Mouse (Mus musculus) thymus, adult 18-20 months (tissue): ENCODE data around the gene Tnf.
"Not testable (repeated sequence)": the region's sequence is repeated elsewhere in the genome, so short reads cannot be mapped to it uniquely, and the experiment has no call there.

Source experiments
- DNase-seq, 2 experiments: peaks; one replicate each; pipeline ENCODE4 v3.0.0; 2022; ENCODE audit warnings: mixed read lengths in 2 of 2

Gene Tnf

DNA sequence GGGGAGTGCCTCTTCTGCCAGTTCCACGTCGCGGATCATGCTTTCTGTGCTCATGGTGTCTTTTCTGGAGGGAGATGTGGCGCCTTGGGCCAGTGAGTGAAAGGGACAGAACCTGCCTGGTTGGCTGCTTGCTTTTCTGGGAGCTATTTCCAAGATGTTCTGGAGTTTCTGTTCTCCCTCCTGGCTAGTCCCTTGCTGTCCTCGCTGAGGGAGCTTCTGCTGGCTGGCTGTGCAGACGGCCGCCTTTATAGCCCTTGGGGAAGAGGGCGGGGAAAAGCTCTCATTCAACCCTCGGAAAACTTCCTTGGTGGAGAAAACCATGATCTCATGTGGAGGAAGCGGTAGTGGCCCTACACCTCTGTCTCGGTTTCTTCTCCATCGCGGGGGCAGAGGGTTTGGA is at the start of gene Tnf:
Gene Tnf, minus strand, starts transcription at position 221 of the 400 bp plus-strand sequence.
- DNase-seq: peak in 1 of 2 experiments; percentile 38

DNA sequence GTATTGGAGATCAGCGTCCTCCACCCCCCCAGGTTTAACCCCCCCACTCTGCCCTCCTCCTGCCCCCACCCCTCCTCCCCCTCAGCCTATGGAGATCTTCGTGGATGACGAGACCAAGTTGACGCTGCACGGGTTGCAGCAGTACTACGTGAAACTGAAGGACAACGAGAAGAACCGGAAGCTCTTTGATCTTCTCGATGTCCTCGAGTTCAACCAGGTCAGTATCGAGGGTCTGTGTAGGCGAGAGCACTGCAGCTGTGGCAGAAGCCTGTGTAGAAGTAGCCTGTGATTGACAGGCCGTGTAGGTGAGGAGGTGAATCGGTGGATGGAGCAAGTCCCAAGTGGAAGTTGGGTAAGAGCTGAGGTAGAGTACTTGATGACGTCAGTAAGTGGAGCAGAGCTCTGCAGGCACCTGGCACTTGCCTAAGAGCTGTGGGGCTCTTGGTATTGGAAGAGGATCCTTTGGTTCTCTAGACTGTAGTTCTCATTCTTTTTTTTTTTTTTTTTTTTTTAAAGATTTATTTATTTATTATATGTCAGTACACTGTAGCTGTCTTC is 49.4 kb upstream of the Tnf start:
- no peak for DNase-seq

DNA sequence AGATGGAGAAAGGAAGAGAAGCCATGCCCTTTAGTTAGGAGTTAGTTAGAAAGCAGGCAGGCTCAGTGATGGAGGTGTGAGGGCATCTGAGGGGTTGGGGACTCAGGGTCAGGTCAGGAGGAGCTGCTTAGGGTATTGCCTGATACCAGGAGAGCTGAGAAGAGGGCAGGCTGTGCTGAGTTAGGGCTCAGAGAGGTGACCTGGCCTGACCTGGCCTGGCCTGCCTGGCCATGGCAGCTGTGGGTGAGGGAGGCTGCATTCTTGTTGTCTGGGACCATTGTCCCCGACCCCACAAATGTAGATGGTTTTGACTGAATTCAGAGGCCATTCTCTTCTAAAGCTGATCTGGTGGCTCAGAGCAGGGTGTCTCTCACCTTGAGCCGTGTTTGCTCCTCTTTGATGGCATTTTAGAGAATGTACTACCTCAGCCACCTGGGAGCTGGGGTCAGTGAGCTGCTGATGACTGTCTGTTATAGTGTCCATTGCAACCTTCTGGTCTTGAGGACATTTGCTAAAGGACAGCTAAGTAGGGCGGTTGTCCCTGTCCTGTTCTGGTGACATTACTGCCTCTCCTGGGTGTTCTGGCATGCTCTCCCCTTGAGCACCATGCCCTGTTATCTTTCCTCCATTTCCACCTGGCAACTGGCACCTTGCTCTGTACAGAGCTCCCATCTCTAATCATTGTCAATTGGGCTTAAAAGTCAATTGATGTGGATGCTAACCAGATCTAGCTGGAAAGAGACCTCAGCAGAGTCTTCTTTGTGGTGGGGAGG is 48.7 kb upstream of the Tnf start:
- no peak for DNase-seq

DNA sequence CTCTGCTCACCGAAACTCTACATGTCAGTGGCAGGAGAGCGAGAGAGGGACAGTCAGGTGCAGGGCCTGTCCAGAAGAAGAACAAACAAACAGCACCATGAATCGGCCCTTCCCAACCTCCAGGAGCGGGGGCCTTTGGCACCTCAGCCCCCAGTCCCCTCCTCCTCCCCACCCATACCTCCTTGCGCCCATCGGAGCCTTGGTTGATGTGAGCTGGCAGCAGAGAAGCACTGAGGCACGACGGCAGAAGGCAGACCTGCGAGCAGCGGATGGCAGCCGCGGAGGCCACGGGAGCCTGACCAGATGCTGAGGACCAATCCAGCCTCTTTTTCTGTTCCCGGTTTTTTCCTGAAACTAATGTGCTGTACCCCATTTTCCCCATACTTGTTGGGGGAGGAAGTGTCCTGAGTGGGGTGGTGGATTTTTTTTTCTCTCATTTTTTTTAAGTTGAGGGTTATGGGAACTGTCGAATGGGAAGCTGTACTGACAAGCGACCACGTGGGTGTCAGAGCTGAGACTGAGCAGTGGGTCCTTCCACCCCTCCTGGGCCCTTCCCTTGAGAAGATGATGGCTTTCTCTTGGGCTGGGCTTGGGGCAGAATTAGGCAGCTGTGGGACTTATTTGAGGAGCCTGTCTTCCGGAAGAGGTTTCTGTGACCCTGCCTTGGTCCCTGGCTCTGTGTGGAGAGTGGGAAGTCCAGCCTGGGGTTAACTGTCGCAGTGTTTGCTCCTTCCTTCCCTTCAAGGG is 47.8 kb upstream of the Tnf start:
- DNase-seq: no peak

DNA sequence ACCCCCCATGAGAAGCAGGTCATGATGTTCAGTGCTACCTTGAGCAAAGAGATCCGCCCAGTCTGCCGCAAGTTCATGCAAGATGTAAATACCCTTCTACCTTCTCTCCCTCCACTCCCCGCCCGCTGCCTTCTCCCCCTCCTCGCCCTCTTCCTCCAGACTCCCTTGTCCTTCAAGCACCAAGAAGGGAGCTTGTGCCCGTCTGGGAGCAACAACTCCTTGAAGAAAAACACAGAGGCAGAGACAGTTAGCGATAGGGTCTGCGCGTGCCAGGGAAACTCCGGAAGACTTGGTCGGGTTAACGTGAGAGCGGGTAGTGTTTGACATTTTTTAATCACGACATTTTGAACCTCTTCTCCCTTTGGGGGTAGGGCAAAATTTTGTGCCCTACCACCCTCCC is 47.2 kb upstream of the Tnf start:
- DNase-seq: no peak

DNA sequence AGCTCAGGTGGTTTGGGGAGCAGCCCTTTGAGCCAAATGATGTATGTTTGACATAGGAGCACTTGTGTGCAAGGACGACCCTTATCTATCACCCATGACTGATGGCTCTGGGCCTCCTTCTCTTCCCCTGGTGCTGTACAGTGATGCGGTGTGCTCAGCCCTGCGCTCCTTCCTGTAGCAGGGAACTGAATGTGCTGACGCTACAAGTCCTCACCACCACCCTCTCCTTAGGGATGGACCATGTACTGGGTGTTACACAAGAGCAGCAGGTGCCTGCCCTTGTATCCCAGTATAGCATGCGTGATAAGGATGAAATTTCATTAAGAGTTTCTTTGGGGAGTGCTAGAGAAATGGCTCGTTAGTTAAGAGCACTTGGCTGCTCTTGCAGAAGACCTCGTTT is 45.3 kb upstream of the Tnf start:
- no peak for DNase-seq

DNA sequence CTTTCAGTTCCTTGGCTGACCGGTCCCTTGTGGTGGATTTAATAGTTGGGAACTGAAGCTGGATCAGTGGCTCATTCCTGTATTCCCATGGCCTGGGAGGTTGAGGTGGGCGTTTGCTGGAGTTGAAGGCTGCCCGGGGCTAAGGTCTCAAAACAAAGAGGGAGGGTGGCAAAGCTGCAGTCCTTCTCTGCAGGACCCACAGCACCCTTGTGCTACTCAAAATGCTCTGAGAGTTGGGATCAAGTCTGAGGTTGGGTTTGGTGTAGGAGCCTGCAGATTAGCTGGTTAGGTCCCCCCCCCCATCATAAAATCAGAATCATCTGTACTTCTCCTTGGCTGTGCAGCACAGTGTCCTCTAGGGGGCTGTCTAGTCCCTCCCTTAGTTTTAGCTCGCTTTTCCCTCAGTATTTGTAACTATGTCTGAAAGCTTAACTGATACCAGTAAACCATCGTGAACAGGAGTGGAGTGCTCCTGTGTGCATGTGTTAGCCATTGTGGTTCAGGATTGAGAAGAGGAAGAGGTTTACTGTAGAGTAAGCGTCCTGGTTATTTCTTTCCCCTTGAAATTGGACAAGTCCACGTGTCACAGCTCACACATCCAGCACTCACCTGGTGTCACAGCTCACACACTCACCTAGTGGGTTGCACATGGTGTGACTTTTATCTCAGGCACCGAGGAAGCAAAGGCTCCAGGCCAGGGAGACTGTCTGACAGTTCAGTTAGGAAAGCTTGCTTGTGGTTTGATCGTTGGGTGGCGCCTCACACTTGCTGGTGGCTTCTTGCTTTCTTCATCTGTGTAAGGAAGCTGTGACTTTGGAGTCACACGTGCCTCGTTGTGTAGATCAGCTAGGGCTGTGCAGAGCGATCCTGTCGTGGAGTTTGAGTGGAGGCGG is 44.2 kb upstream of the Tnf start:
- no peak for DNase-seq

DNA sequence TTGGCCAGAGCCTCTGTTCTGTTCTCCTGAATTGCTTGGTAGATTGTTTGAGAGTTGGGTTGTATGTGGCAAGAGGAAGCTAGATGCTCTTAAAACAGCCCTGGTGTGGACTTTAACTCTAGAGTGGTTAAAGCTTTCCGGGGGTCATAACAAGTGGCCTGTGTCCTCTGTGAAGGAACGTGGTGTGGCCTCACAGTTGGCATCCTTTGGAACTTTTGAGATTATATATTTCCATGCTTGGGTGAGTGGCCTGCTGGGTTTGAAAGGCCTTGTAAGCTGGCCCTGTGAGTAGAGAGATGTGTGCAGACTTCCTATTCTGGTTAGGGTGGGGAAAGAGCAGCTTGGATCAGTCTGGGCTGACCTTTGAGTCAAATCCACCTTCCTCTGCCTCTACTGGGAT is 43.2 kb upstream of the Tnf start:
- DNase-seq: no peak

DNA sequence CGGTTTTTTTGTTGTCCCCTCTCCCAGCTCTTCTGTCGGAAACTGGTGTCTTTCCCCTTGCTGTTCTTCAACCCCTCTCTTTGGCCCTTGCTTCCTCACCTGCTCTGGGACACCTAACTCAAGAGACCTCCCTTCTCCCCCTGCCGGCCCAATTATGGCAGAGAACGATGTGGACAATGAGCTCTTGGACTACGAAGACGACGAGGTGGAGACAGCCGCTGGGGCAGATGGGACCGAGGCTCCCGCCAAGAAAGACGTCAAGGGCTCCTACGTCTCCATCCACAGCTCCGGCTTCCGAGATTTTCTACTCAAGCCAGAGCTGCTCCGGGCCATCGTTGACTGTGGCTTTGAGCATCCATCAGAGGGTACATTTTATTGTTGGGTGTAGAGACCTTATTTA is 41.3 kb upstream of the Tnf start:
- no peak for DNase-seq

DNA sequence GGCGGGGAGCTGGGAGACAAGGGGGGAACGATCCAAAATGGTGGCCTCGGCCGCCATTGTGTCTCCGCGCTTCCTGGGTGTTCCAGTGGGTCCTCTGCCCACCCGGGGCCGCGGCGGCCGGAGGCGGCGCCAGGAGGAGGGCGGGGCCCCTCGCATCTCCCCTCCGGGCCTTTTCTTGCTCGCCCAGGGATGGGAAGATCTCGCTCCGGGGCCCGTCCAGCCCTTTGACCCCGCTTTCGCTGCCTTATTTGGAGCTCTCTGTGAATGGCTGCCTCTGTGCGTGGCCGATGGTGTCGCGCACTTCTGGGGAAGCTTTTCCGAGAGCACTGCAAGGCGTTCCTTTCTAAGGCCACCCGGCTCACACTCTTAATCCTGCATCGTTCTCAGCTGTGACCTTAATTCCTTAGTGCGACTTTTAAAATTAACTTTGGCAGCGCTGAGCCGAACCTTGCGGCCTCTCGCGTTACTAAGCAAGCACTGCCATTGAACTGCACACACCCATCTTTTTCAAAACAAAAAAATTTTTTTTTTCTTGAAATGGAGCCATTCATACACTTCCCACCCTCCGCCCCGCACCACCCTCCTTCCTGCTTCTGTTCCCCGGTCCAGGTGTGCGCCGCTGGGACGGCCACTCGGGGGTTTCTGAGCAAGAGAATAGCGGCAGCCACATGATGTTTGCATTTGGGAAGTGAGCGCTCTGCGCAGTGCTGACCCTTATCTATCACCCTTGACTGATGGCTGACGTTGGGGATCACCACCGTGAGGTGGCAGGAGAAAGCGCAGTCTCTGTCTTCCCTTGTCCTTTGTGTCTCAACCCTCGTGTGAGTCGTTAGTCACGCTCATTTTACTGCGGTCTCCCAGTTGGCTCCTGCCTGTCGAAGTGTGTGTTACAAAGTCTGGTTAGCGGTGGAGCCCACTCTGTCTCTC is 40.5 kb upstream of the Tnf start:
- DNase-seq: peak; percentile 47 to 62

DNA sequence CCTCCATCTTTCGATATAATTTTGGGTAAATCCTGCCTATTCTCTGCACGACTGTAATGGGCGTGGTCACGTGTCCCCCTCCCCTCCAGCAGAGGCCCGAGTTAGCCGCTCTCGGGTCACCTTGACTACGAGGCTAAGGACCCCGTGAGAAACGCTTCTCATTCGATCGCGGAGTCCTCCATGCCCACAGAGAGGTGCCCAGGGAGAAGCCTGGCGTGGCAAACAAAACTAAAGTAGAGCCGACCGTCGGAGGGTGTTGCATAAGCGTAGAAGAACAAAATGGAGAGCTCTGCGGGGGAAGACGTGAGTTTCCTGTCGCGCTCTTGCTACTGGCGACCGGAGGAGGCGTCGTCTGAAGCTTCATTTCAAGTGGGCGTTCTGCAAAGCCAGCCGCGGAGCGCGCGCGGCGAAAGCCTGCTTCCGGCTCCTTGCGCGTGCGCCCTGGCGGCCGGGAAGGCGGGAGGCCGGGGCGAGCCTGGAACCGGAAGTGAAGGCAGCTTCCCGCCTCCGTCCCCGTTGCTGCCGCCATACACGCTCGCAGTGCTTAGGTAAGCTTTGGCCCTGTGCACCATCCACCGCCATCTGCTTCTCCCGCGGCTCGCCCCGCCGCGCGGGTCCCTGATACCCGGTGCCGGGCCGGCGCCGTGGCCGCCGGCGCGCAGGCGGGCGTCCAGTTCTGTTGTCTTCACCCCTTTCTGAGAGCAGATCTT is 39.7 kb upstream of the Tnf start, which contains the start of gene Ddx39b:
Gene Ddx39b, plus strand, starts transcription at position 442 of the 710 bp plus-strand sequence.
- DNase-seq: peak; percentile 94 to 95

DNA sequence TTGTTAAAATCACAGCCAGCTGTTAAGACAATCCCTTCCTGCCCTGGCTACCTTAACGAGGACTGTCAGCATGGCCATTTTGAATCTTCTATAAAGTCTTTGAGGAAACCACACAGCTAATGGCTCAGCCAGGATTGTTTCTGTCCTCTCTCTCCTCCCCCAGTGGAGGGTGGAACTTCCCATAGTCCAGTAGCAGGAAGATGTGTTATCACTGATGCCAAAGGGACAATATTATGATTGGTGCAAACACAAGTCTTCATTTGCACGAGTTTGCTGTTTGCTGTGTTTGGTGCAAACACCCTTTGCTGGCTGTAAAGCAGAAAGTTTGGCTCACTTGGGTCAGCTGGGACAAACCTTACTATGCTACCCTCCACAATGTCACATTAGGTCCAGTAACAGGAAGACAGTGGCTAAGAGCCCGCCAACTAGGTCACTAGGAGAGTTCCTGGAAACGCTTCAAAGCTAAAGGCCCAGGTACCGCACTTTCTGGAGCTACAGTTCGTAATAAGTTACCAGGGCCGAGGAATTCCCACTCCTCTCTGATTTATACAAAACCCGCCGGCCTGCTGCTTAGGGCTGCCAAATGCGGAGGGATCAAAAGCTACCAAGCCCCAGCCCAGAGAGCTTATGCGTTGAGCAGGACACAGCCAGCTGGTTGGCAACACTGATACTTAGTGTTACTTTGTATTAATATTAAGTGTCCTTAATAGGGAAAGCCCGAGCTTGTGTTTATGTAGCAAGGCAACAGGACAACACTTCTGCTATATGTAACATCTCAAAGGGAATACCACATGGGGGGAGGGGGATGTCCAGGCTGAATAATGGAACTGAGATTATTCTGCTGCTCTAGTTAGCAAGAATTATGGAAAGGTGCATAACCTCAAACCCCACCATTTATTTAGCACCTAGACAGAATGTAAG is 38.8 kb upstream of the Tnf start:
- DNase-seq: no peak

DNA sequence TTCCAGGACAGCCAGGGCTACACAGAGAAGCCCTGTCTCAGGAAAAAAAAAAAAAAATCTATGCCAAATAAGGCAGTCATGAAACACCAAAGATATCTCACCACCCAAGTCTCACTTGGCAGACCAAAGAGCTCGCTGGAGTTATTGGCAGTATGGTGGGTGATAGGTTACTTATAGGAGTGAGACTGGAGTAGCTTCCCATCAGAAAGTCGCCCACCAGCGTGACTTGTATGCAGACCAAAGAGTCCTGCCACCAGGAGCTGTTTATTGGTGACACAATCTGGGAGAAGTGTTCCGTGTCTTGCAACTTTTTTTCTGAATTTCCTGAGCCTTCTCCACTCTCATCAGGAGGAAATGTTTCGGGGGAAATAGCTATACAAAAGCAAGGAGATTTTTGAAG is 37.9 kb upstream of the Tnf start:
- DNase-seq: no peak

DNA sequence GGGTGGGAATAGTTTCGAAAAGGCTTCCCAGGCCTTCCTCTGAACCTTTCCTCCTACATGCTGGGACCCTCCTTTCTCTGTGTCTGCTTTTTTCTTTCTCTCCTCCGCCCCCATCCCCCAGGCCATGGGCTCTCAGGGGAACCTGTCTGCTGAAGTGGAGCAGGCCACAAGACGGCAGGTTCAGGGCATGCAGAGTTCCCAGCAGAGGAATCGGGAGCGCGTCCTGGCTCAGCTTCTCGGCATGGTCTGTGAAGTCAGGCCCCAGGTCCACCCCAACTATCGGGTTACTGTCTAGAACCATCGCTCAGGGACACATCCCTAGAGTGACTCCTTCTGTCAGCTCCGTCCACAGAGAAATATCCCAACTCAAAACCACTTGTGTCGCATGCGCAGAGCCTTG is 35.7 kb upstream of the Tnf start:
- DNase-seq: no peak

DNA sequence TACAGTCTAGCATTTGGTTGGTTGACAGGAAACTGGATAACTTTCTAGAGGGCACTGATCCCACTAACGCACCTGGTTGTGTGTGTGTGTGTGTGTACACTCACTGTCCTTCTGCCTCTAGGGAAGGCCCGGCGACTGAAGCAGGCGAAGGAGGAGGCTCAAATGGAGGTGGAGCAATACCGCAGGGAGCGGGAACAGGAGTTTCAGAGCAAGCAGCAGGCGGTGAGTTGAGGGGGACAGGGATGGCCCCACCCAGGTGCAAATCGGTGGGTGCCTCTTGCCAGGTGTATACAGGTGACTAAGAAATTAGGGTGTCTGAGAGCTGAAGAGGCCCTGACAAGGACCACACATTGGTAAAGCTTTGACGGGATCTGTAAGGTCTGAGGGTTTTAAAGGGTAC is 35.2 kb upstream of the Tnf start:
- DNase-seq: no peak

DNA sequence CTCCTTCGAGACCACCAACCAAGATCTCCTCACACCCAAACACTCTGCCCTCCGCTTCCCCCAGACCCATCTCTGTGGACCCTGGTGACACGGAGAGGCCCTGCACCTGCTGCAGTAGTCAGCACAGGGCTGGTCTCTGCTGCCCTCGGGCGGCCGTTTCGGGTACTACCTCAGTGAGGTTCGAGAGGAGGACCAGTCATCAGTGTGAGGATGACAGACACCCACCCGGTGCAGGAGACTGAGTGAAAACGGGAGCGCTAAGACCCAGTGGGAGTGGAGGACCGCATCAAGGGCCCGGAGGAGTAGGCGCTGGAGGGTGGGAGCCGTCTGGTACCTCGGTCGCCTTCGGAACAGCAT is 34.6 kb upstream of the Tnf start:
- DNase-seq: peak; percentile 94

DNA sequence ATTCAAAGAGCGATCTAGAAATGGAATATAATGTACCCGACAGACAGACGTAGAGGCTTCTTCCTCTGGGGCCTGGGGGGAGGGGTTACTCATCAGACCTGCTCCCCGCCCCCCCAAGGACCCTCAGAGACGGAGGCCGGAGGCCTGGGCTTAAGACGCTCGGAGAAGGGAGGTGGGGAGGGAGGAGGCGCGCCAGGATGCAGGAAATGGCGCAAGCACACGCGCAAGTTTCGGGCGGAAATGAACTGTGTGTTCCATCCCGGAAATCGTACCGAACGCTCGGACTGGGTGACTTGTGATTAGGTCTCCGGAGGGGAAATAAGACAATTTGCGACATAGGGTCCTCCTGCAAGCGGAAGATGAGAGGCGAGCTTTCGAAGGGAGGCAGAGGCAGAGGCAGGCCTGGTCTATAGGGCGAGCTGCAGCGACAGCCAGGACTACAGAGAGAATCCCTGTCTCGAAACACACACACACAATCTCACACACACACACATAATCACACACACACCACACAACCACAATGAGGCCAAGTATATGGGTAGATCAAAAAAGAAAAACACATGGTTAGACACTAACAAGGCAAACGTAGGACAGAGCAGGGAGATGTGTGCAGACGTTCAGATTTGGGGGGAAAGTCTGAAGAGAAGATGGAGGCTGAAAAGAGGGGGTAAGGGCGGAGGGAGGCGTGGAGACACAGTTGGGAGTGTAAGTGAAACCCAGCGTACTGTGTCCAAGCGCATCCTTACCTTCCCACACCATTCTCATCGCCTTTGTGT is 34.0 kb upstream of the Tnf start, which contains the start of gene Nfkbil1:
Gene Nfkbil1, minus strand, starts transcription at position 179 of the 776 bp plus-strand sequence.
- DNase-seq: peak; percentile 84 to 91

DNA sequence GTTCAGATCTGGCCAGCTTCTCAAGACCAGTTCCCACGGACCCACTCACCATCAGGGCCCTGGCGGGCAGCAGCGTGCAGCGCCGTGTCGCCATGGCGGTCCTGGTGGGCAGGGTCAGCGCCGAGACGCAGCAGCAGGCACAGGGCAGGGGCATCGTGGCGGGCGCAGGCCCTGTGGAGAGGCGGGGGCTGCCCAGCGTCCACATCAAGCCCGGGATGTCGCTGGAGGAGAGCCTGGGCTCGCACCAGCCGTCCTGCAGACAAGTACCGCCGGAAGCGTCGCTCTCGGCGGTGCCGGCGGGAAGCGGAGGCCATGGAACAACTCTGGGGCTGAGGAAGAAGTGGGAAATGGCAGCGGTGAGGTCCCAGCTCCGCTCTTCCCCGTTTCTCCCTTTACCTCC is 33.1 kb upstream of the Tnf start:
- DNase-seq: peak; percentile 43 to 57

DNA sequence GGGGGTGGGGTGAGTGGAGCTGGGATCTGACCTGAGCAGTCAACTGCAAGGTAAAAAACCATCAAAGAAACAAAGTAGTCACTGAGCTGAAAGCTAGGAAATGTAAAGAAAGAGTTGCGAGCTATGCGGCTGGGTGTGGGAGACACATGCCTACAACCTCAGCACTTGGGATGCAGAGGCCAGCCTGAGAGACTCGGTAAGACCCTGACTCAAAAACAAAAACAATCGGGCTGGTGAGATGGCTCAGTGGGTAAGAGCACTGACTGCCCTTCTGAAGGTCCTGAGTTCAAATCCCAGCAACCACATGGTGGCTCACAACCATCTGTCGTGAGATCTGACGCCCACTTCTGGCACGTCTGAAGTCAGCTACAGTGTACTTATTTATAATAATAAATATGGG is 32.3 kb upstream of the Tnf start:
- not testable (repeated sequence) for DNase-seq
